Mouse (Mus musculus) B cell, adult 2 months (primary cell): ENCODE data around the gene Olfr772.
"Not testable (repeated sequence)": the region's sequence is repeated elsewhere in the genome, so short reads cannot be mapped to it uniquely, and the experiment has no call there.

Experiments used
- DNase-seq, 2 experiments: peaks; one replicate each; pipeline ENCODE4 v3.0.0; 2022

Olfr772 gene

GRCm38 (mm10) chr10:129177821-129178220 lies at the start of gene Olfr772:
Gene Olfr772, minus strand, starts transcription at chr10:129177921.
- DNase-seq, result not testable (repeated sequence)

GRCm38 (mm10) chr10:129187319-129187718 lies 9.6 kb upstream of the Olfr772 start, which contains the start of gene Olfr773:
Gene Olfr773, minus strand, starts transcription at chr10:129187419.
- DNase-seq, result not testable (repeated sequence)

- DNase-seq, result no peak
Measured at GRCm38 (mm10) chr10:129164651-129165050, 13.1 kb downstream of the Olfr772 start, which contains the start of gene Olfr771. Gene Olfr771, minus strand, starts transcription at chr10:129164751.

- no peak for DNase-seq
Measured at GRCm38 (mm10) chr10:129138898-129139297, 38.8 kb downstream of the Olfr772 start, which contains the start of gene Olfr770. Gene Olfr770, minus strand, starts transcription at chr10:129138998.
